Mouse (Mus musculus) C2C12 (cell line): ENCODE data around the gene Tmem221. TPM values are rescaled to one million over a fixed set of nuclear protein-coding genes. Genes with fewer than 3 reads are reported as not detected.

Experiments used
- H3K27me3 ChIP-seq: one replicate; pipeline ENCODE4 v1.6.1; 2011; ENCODE audit not compliant: control insufficient read depth, insufficient read depth, insufficient read length
- H3K36me3 ChIP-seq: one replicate; pipeline ENCODE4 v1.6.1; 2011; ENCODE audit not compliant: control insufficient read depth, insufficient read depth
- H3K4me3 ChIP-seq: one replicate; pipeline ENCODE4 v1.5.1; 2011; ENCODE audit warnings: mild to moderate bottlenecking, control low read depth; ENCODE audit not compliant: poor library complexity, insufficient read depth, severe bottlenecking
- H3K79me2 ChIP-seq: one replicate; pipeline ENCODE4 v1.6.1; 2011; ENCODE audit not compliant: control insufficient read depth, insufficient read depth
- H3K79me3 ChIP-seq: one replicate; pipeline ENCODE4 v1.6.1; 2011; ENCODE audit warnings: low read depth, control low read depth
- H3ac ChIP-seq: one replicate; pipeline ENCODE3; 2011; ENCODE audit warnings: low read depth; ENCODE audit not compliant: control insufficient read depth, insufficient read length
- CEBPB ChIP-seq: IDR thresholded peaks from one replicate; pipeline ENCODE4 v1.6.1; 2011; ENCODE audit warnings: low read depth, mild to moderate bottlenecking, control low read depth, moderate library complexity
- CTCF ChIP-seq: IDR thresholded peaks from one replicate; pipeline ENCODE4 v1.5.1; 2011; ENCODE audit not compliant: control insufficient read depth, insufficient read depth, insufficient read length
- FOSL1 ChIP-seq: IDR thresholded peaks from one replicate; pipeline ENCODE4 v1.8.0; 2011; ENCODE audit warnings: mild to moderate bottlenecking, low read length; ENCODE audit not compliant: poor library complexity, insufficient read depth, severe bottlenecking
- MAX ChIP-seq: IDR thresholded peaks from one replicate; pipeline ENCODE4 v1.6.1; 2011; ENCODE audit warnings: mild to moderate bottlenecking, control low read depth
- MYOD1 ChIP-seq: IDR thresholded peaks from one replicate; pipeline ENCODE4 v1.6.1; 2011; ENCODE audit warnings: low read depth; ENCODE audit not compliant: control insufficient read depth, insufficient read length
- MYOG ChIP-seq: IDR thresholded peaks from one replicate; pipeline ENCODE4 v1.6.1; 2011; ENCODE audit not compliant: control insufficient read depth, insufficient read length; ENCODE audit errors: extremely low read depth
- USF1 ChIP-seq: IDR thresholded peaks from one replicate; pipeline ENCODE4 v1.6.1; 2011; ENCODE audit warnings: low read depth, mild to moderate bottlenecking, control low read depth, moderate library complexity
- polyA plus RNA-seq: library from polyadenylated mRNA; unstranded; fragments of >200 nt; fragmentation: generic; extraction: Trizol; gene quantifications from one replicate; pipeline ENCODE4 v1.2.1, GENCODE M21; 2012; ENCODE audit warnings: missing spikeins

The Tmem221 gene
- polyA plus RNA-seq, 1 experiment, result 0.18 TPM

DNA sequence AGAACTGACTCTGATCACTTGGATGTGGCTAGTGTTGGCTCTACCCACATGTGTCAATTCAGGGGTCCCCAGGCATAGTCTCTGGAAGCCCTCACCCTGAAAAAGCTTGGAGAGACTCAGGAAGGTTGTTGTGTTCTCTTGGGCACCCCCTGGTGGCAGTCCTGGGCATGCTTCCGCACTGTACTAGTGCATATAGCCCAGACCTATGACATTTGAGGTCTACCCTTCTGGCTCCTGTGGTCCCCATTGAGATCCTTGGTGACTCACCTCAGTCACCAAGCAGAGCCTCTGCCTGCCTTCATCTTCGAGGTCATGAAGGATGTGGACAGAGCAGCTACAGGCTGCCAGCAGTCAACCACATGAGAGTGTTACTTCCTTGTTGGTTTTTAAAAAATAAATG, 28.2 kb upstream of the Tmem221 start:
- H3K79me3 ChIP-seq, result peaks cover 5% of the 10 kb centered on the region
- H3K79me2 ChIP-seq, result peaks cover 17% of the 10 kb centered on the region
- peaks cover 47% of the 10 kb centered on the region for H3K36me3 ChIP-seq
- H3ac ChIP-seq, result no peak overlapping the region
- no peak overlapping the region for H3K4me3 ChIP-seq
- no peaks in the 10 kb centered on the region for H3K27me3 ChIP-seq
- TF ChIP-seq USF1 (no peak), MAX (no peak), FOSL1 (no peak), CEBPB (no peak), MYOG (no peak), CTCF (no peak), MYOD1 (no peak)

DNA sequence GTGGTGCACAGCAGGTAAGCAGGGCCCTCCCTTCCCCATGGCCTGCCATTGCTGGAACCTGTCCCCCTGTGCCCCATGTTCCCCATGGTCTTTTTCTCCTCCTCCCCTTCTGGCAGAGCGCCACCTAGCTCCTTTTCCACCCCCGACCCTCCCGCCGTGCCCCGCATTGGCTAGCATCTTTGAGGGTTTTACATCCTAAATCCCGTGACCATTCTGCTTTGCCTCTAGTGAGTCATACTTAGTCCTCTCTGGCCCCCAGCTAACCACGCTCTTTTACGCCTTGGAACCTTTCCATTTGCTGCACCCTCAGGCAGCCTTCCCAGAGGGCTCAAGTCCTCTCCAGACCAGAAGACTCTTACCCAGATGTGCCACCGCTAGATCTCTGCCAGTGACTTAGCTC, 21.5 kb upstream of the Tmem221 start:
- TF ChIP-seq MYOG (no peak), USF1 (peak; percentile 57), CEBPB (no peak)
- peaks cover 39% of the 10 kb centered on the region for H3K79me2 ChIP-seq
- H3K79me3 ChIP-seq, result peaks cover 17% of the 10 kb centered on the region
- H3K36me3 ChIP-seq, result peaks cover 39% of the 10 kb centered on the region
- no peaks in the 10 kb centered on the region for H3K27me3 ChIP-seq
- peak overlapping the region; percentile 87 for H3ac ChIP-seq
- H3K4me3 ChIP-seq, result peak overlapping the region; percentile 51

DNA sequence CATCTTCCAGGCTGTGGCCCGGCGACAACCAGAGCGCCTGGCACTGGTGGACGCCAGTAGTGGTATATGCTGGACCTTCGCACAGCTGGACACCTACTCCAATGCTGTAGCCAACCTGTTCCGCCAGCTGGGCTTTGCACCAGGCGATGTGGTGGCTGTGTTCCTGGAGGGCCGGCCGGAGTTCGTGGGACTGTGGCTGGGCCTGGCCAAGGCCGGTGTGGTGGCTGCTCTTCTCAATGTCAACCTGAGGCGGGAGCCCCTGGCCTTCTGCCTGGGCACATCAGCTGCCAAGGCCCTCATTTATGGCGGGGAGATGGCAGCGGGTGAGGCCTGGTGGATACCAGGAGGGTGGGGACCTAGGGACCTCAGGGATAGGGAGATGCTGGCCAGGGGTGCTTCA, 20.8 kb upstream of the Tmem221 start:
- no peaks in the 10 kb centered on the region for H3K27me3 ChIP-seq
- H3ac ChIP-seq, result peak overlapping the region; percentile 87
- H3K79me3 ChIP-seq, result peaks cover 17% of the 10 kb centered on the region
- peaks cover 39% of the 10 kb centered on the region for H3K79me2 ChIP-seq
- peak overlapping the region; percentile 51 for H3K4me3 ChIP-seq
- TF ChIP-seq CEBPB (no peak), CTCF (no peak), MYOD1 (no peak), FOSL1 (no peak)
- H3K36me3 ChIP-seq, result peaks cover 31% of the 10 kb centered on the region

DNA sequence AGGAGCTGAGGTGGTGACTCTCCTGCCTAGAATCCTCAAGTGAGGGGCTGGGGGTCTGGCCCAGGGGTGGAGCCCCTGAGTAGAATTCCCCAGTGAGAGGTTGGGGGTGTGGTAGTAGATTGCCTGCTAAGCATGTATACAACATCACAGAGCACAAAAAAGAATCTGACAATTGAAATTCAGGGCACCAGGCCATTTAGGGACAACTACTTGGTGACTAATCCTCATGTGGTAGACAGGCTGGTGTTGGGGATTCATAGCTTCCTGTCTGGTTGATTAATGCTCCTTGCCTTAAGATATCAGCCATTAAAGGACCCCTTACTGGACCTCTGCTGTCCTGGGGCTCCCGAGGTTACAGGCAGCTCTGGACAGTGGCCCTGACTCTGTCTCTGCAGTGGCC, 20.3 kb upstream of the Tmem221 start:
- Histone ChIP-seq H3K79me2 (peaks cover 39% of the 10 kb centered on the region), H3ac (peak overlapping the region; percentile 87)

DNA sequence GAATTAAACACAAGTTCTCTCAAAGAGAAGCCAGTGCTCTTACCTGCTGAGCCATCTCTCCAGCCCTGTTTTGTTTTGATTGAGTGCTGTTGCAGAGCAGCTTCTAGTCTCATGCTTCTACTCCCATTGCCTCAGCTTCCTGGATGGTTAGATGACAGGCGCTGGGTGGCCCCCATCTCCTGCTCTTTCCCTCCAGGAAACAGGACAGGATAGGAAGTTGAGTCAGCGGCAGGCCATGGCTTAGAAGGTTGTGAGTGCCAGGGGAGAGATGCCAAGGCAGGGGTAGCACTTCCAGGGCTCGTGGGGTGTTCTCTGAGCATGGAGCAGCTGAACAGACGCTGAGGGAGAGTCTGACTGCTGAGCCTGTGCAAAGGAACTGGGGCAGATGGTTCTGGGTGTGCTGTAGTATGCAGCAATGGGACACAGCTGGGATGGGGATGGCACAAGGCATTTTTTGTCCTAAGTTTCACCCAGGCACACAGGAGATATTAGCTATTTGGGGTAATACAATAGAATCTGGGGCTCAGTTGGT, 19.3 kb upstream of the Tmem221 start:
- Histone ChIP-seq H3K79me3 (peaks cover 17% of the 10 kb centered on the region), H3K4me3 (no peak overlapping the region), H3K79me2 (peaks cover 32% of the 10 kb centered on the region), H3K27me3 (no peaks in the 10 kb centered on the region), H3ac (no peak overlapping the region), H3K36me3 (peaks cover 16% of the 10 kb centered on the region)
- TF ChIP-seq CTCF (no peak), MYOD1 (no peak), MAX (no peak), CEBPB (no peak), MYOG (no peak), USF1 (no peak), FOSL1 (no peak)

More for the DNA sequence above, 20.3 kb upstream of the Tmem221 start:
- no peaks in the 10 kb centered on the region for H3K27me3 ChIP-seq
- TF ChIP-seq CEBPB (no peak), MAX (peak; percentile 58), MYOG (no peak), USF1 (peak; percentile 48), FOSL1 (peak; percentile 16), CTCF (no peak), MYOD1 (no peak)
- H3K36me3 ChIP-seq, result peaks cover 27% of the 10 kb centered on the region
- peak overlapping the region; percentile 51 for H3K4me3 ChIP-seq
- peaks cover 17% of the 10 kb centered on the region for H3K79me3 ChIP-seq

DNA sequence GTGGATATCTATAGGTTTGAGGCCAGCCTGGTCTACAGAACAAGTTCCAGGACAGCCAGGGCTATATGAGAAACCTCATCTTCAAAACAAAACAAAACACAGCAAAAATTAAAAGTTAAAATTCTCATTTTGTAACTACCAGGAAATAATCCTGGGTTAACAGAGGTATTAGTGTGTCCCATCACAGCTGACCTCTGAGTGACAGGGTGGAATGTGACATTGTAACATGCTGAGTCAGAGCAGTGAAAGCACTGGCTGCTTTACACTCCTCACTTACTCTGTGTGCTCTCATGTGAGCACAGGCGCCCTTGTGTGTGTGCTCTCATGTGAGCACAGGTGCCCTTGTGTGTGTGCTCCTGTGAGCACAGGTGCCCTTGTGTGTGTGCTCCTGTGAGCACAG, 16.3 kb upstream of the Tmem221 start:
- Histone ChIP-seq H3K79me3 (peaks cover 2% of the 10 kb centered on the region), H3K27me3 (no peaks in the 10 kb centered on the region), H3K79me2 (peaks cover 9% of the 10 kb centered on the region), H3K4me3 (no peak overlapping the region), H3ac (no peak overlapping the region), H3K36me3 (no peaks in the 10 kb centered on the region)
- peak; percentile 46 for TF ChIP-seq MYOD1
- TF ChIP-seq MAX, result no peak
